Mouse (Mus musculus): ENCODE data around the gene Kantr. TPM values are rescaled to one million over a fixed set of nuclear protein-coding genes. Genes with fewer than 3 reads are reported as not detected.
"Not testable (repeated sequence)": the region's sequence is repeated elsewhere in the genome, so short reads cannot be mapped to it uniquely, and the experiment has no call there.

Kantr gene
- 31.2 and 38.7 TPM in 2 replicates for polyA plus RNA-seq (2012; rRNA removed)

GRCm38 (mm10) chrX:152326996-152327688 lies at the start of gene Kantr:
TSS of gene Kantr (minus strand) at chrX:152327495.
- DNase-seq (ENCODE audit: extremely low spot score in 1 of 2, low spot score in 1 of 2) = peak; percentile 76 to 86

GRCm38 (mm10) chrX:152368397-152369273 lies 41.3 kb upstream of the Kantr start, which contains the start of gene Gpr173:
TSS of gene Gpr173 (minus strand) at chrX:152368704.
- peak; percentile 13 to 54 for DNase-seq (ENCODE audit: extremely low spot score in 1 of 2, low spot score in 1 of 2)

GRCm38 (mm10) chrX:152368054-152368396 lies 40.7 kb upstream of the Kantr start:
- no peak for DNase-seq (ENCODE audit: extremely low spot score in 1 of 2, low spot score in 1 of 2)

DNA sequence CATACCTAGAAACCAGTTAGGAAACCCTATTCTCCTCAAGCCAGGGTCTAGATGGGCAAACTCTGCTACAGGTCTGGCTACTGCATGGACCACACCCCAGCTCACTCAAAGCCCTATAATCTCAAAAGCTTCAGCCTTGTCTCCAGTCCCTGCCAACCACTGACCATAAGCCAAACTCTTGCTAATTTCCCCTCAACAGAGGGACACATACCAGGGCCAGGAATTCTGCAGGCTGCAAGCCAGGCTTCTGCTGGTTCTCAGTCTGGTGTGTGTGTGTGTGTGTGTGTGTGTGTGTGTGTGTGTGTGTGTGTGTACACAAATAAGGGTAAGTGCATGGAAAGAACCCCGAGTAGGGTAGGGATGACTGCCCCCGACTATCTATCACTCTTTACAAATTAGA lies 39.1 kb upstream of the Kantr start:
- DNase-seq (ENCODE audit: extremely low spot score in 1 of 2, low spot score in 1 of 2) = no peak

GRCm38 (mm10) chrX:152352553-152353153 lies 25.4 kb upstream of the Kantr start:
- peak in 1 of 2 experiments; percentile 73 for DNase-seq (ENCODE audit: extremely low spot score in 1 of 2, low spot score in 1 of 2)

- DNase-seq (ENCODE audit: extremely low spot score in 1 of 2, low spot score in 1 of 2) = no peak
Measured at GRCm38 (mm10) chrX:152347041-152347440, 19.7 kb upstream of the Kantr start.

DNA sequence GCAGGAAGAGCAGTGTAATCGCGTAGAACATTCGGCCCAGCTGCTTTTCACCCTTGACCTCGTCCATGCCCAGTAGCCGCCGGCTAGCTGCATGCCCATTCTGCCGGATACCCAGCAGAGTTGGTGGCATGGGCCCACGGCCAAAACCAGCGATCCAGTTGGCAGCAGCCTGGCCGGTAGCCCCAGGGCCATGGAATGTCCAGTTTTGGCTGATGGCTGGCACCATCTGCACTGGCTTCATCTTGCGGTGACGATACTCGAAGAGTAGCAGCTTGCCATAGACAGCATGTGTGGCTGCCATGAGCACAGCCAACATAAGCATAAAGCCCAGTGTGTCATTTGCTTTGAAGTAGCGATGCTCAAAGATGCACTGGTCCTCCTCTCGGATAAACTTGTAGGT lies 19.3 kb upstream of the Kantr start:
- no peak for DNase-seq (ENCODE audit: extremely low spot score in 1 of 2, low spot score in 1 of 2)

DNA sequence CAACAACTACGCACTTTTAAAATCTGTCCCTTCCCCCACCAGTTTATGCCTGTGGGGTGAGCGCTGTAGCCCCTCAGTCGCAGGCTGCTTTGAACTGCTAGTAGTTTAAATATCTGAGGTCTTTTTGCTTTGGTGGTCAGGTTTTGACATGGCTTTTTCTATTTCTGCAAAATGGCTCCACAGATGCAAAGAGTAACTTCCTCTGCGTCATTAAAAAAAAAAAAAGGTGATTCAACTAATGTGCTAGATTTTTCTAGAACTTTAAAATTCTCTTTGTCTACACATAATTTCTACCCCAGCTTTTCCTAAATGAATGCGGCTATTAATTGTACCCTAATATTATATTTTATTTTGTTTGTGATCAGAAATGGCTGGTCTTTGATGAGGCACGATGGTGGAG lies 15.6 kb upstream of the Kantr start:
- DNase-seq (ENCODE audit: extremely low spot score in 1 of 2, low spot score in 1 of 2) = no peak

- peak; percentile 95 to 96 for DNase-seq (ENCODE audit: extremely low spot score in 1 of 2, low spot score in 1 of 2)
Measured at GRCm38 (mm10) chrX:152342358-152342901, 15.1 kb upstream of the Kantr start, which contains the start of gene Tspyl2. TSS of gene Tspyl2 (minus strand) at chrX:152342425.

- peak in 1 of 2 experiments; percentile 32 for DNase-seq (ENCODE audit: extremely low spot score in 1 of 2, low spot score in 1 of 2)
Measured at GRCm38 (mm10) chrX:152341496-152341895, 14.2 kb upstream of the Kantr start.

- DNase-seq (ENCODE audit: extremely low spot score in 1 of 2, low spot score in 1 of 2) = peak; percentile 90 to 91
Measured at GRCm38 (mm10) chrX:152336546-152337332, 9.4 kb upstream of the Kantr start.

DNA sequence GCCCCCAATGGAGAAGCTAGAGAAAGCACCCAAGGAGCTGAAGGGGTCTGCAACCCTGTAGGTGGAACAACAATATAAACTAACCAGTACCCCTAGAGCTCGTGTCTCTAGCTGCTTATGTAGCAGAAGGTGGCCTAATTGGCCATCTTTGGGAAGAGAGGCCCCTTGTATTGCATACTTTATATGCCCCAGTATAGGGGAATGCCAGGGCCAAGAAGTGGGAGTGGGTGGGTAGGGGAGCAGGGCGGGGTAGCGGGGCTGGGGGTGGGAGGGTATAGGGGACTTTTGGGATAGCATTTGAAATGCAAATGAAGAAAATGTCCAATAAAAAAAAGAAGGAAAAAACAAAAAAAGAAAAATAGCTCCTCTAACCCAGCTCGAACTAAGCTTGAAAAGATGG lies 8.8 kb upstream of the Kantr start:
- DNase-seq (ENCODE audit: extremely low spot score in 1 of 2, low spot score in 1 of 2) = not testable (repeated sequence)

- DNase-seq (ENCODE audit: extremely low spot score in 1 of 2, low spot score in 1 of 2) = not testable (repeated sequence)
Measured at GRCm38 (mm10) chrX:152329400-152329799, 2.1 kb upstream of the Kantr start.

DNA sequence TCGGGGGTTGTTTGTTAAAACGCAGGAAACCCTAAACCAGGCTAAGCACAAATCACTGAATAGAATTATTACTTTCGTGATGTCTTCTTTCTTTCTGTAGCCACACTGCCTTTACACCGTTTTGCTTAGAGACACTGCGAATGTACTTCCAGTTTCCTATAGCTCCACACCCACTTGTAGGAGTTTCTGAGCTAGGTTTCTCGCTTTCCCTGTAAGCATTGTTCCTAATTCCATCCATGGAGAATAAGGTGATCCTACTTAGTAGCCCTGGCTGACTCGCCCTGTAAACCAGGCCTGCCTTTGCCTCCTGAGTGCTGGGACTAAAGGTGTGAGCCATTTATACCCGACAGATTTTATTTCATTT lies 376 bp upstream of the Kantr start:
- DNase-seq (ENCODE audit: extremely low spot score in 1 of 2, low spot score in 1 of 2) = no peak

DNA sequence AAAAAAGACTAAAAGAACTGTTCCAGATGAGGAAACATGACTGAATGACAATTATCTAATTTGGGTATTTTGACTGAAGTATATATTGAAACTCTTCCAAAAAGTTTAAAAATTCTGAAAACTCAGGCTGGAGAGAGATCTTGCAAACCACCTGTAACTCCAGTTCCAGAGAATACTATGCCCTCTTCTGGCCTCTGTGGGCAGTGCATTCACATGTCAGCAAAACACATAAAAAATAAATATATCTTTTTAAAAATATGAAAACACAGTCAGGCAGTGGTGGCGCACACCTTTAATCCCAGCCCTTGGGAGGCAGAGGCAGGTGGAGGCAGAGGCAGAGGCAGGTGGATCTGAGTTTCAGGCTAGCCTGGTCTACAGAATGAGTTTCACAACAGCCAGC lies 3.7 kb downstream of the Kantr start:
- DNase-seq (ENCODE audit: extremely low spot score in 1 of 2, low spot score in 1 of 2) = no peak

- no peak for DNase-seq (ENCODE audit: extremely low spot score in 1 of 2, low spot score in 1 of 2)
Measured at GRCm38 (mm10) chrX:152322776-152323175, 4.5 kb downstream of the Kantr start.

GRCm38 (mm10) chrX:152320535-152320934 lies 6.8 kb downstream of the Kantr start:
- no peak for DNase-seq (ENCODE audit: extremely low spot score in 1 of 2, low spot score in 1 of 2)

DNA sequence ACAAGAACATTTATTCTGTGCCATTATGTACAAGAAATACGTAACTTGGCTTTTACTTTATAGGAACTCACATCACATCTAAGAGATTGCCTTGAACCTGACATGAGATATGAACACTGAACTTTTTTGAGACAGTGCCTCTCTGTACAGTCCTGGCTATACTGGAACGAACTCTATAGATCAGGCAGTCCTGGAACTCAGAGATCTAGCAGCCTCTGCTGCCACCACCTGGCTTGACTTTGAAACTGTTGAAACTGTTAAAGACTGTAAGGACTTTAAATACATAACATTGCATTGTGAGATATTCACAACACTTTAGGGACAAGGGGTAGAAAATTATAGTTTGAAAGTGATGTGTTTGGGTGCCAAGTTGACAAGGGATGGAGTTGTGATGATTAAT lies 19.4 kb downstream of the Kantr start:
- peak in 1 of 2 experiments; percentile 29 for DNase-seq (ENCODE audit: extremely low spot score in 1 of 2, low spot score in 1 of 2)

GRCm38 (mm10) chrX:152307371-152307770 lies 19.9 kb downstream of the Kantr start:
- DNase-seq (ENCODE audit: extremely low spot score in 1 of 2, low spot score in 1 of 2) = no peak

- DNase-seq (ENCODE audit: extremely low spot score in 1 of 2, low spot score in 1 of 2) = no peak
Measured at GRCm38 (mm10) chrX:152306224-152306623, 21.1 kb downstream of the Kantr start.
